Mouse (Mus musculus) CH12.LX (cell line): ENCODE results near the gene Cited2. TPM values are rescaled to one million over a fixed set of nuclear protein-coding genes. Genes with fewer than 3 reads are reported as not detected.

Experiments
- DNase-seq: peaks from one replicate; pipeline ENCODE4 v3.0.0-alpha.2; 2013; ENCODE audit errors: extremely low read depth
- H3K27ac ChIP-seq: 2 replicates; pipeline ENCODE4 v1.5.1; 2012; ENCODE audit warnings: low read depth, mild to moderate bottlenecking, control low read depth, moderate library complexity; ENCODE audit not compliant: insufficient read depth
- H3K27me3 ChIP-seq: replicated peaks from 2 replicates; pipeline ENCODE3; 2012; ENCODE audit warnings: inconsistent platforms
- H3K36me3 ChIP-seq, 2 experiments: replicated peaks in 1 of 2; 2 replicates each; pipeline versions ENCODE3 to v1.6.1; 2012; ENCODE audit warnings: inconsistent platforms in 1 of 2, low read length in 1 of 2, mild to moderate bottlenecking in 1 of 2, mixed read lengths in 1 of 2, moderate library complexity in 1 of 2; ENCODE audit not compliant: control insufficient read depth in 1 of 2, insufficient read depth in 1 of 2
- H3K4me1 ChIP-seq, 2 experiments: 2 replicates each; pipeline ENCODE4 v1.6.1; 2012; ENCODE audit warnings: inconsistent platforms in 1 of 2, moderate library complexity in 1 of 2; ENCODE audit not compliant: insufficient read depth in 2 of 2, control insufficient read depth in 1 of 2
- H3K4me2 ChIP-seq: 2 replicates; pipeline ENCODE4 v1.6.1; 2012; ENCODE audit warnings: low read depth, mild to moderate bottlenecking, control low read depth; ENCODE audit not compliant: poor library complexity, insufficient read depth, severe bottlenecking
- H3K4me3 ChIP-seq, 3 experiments: fragments of 150-350 bp in 1 of 3; sonication (generic) in 1 of 3; replicated peaks in 1 of 3; 2 replicates each; pipeline versions ENCODE3 to v1.5.1; 2011 to 2012; ENCODE audit warnings: low read depth in 2 of 3, low read length in 2 of 3, mild to moderate bottlenecking in 2 of 3, moderate library complexity in 2 of 3, control low read depth in 1 of 3, improper control_type of control experiment in 1 of 3, inconsistent platforms in 1 of 3, mixed read lengths in 1 of 3; ENCODE audit not compliant: poor library complexity in 1 of 3
- H3K79me2 ChIP-seq: replicated peaks from 2 replicates; pipeline ENCODE4 v1.6.1; 2012; ENCODE audit warnings: mild to moderate bottlenecking, moderate library complexity; ENCODE audit not compliant: control insufficient read depth, poor library complexity, insufficient read depth, severe bottlenecking; ENCODE audit errors: extremely low read depth
- H3K9ac ChIP-seq: 2 replicates; pipeline ENCODE4 v1.6.1; 2012; ENCODE audit warnings: low read depth, mild to moderate bottlenecking, control low read depth, moderate library complexity; ENCODE audit not compliant: insufficient read depth
- H3K9me3 ChIP-seq: replicated peaks from 2 replicates; pipeline ENCODE3; 2012; ENCODE audit warnings: low read length, inconsistent platforms, mixed read lengths
- CHD1 ChIP-seq: IDR thresholded peaks from 2 replicates; pipeline ENCODE4 v1.6.1; 2012; ENCODE audit warnings: low read depth, low read length, improper control_type of control experiment, inconsistent platforms
- CHD2 ChIP-seq: IDR thresholded peaks from 2 replicates; pipeline ENCODE4 v1.6.1; 2011; ENCODE audit warnings: low read length, improper control_type of control experiment
- CTCF ChIP-seq, 2 experiments: IDR thresholded peaks in 1 of 2; conservative IDR thresholded peaks in 1 of 2; 2 replicates each; pipeline ENCODE4 v1.5.1; 2011 to 2012; ENCODE audit warnings: low read depth in 2 of 2, low read length in 2 of 2, improper control_type of control experiment in 1 of 2, inconsistent platforms in 1 of 2, mild to moderate bottlenecking in 1 of 2, moderate library complexity in 1 of 2
- E2F4 ChIP-seq: IDR thresholded peaks from 2 replicates; pipeline ENCODE4 v1.6.1; 2011; ENCODE audit warnings: low read depth, low read length, improper control_type of control experiment; ENCODE audit not compliant: insufficient replicate concordance
- ELF1 ChIP-seq: IDR thresholded peaks from 2 replicates; pipeline ENCODE4 v1.6.1; 2014; ENCODE audit warnings: low read depth, mild to moderate bottlenecking, inconsistent platforms, low read length, improper control_type of control experiment
- EP300 ChIP-seq: IDR thresholded peaks from 2 replicates; pipeline ENCODE4 v1.6.1; 2011; ENCODE audit warnings: low read length, improper control_type of control experiment
- GABPA ChIP-seq: IDR thresholded peaks from 2 replicates; pipeline ENCODE4 v1.6.1; 2012; ENCODE audit warnings: low read depth, low read length, improper control_type of control experiment, inconsistent platforms; ENCODE audit not compliant: insufficient replicate concordance
- HCFC1 ChIP-seq: IDR thresholded peaks from 2 replicates; pipeline ENCODE4 v1.6.1; 2012; ENCODE audit warnings: low read depth, mild to moderate bottlenecking, inconsistent platforms, low read length, improper control_type of control experiment
- IRF4 ChIP-seq: IDR thresholded peaks from 2 replicates; pipeline ENCODE4 v1.6.1; 2014; ENCODE audit warnings: low read depth, mild to moderate bottlenecking, inconsistent platforms, low read length, improper control_type of control experiment
- JUND ChIP-seq: conservative IDR thresholded peaks from 2 replicates; pipeline ENCODE4 v1.6.1; 2011; ENCODE audit warnings: low read depth, low read length, improper control_type of control experiment
- MAX ChIP-seq: IDR thresholded peaks from 2 replicates; pipeline ENCODE4 v1.6.1; 2011; ENCODE audit warnings: low read length, improper control_type of control experiment
- MAZ ChIP-seq: IDR thresholded peaks from 2 replicates; pipeline ENCODE4 v1.6.1; 2012; ENCODE audit warnings: low read depth, mild to moderate bottlenecking, inconsistent platforms, low read length, improper control_type of control experiment, moderate library complexity
- MEF2A ChIP-seq: IDR thresholded peaks from 2 replicates; pipeline ENCODE4 v1.6.1; 2014; ENCODE audit warnings: low read depth, mild to moderate bottlenecking, inconsistent platforms, low read length, improper control_type of control experiment, borderline replicate concordance
- MYC ChIP-seq: IDR thresholded peaks from 2 replicates; pipeline ENCODE4 v1.6.1; 2011; ENCODE audit warnings: low read depth, mild to moderate bottlenecking, improper control_type of control experiment, low read length
- NELFE ChIP-seq: IDR thresholded peaks from 2 replicates; pipeline ENCODE4 v1.6.1; 2011; ENCODE audit warnings: low read depth, low read length, improper control_type of control experiment
- NRF1 ChIP-seq: IDR thresholded peaks from 2 replicates; pipeline ENCODE4 v1.6.1; 2014; ENCODE audit warnings: low read depth, mild to moderate bottlenecking, inconsistent platforms, low read length, improper control_type of control experiment, moderate library complexity
- PAX5 ChIP-seq: IDR thresholded peaks from 2 replicates; pipeline ENCODE4 v1.6.1; 2012; ENCODE audit warnings: low read length, inconsistent platforms, mixed read lengths
- POLR2A ChIP-seq: IDR thresholded peaks from 2 replicates; pipeline ENCODE4 v1.6.1; 2011; ENCODE audit warnings: low read depth, mild to moderate bottlenecking, improper control_type of control experiment, low read length
- POLR2AphosphoS2 ChIP-seq: IDR thresholded peaks from 2 replicates; pipeline ENCODE4 v1.6.1; 2011; ENCODE audit warnings: low read depth, low read length, improper control_type of control experiment
- RAD21 ChIP-seq: IDR thresholded peaks from 2 replicates; pipeline ENCODE4 v1.6.1; 2011; ENCODE audit warnings: low read depth, mild to moderate bottlenecking, low read length, improper control_type of control experiment, moderate library complexity
- RCOR1 ChIP-seq: conservative IDR thresholded peaks from 2 replicates; pipeline ENCODE4 v1.6.1; 2012; ENCODE audit warnings: low read depth, mild to moderate bottlenecking, inconsistent platforms, low read length, improper control_type of control experiment
- SIN3A ChIP-seq: IDR thresholded peaks from 2 replicates; pipeline ENCODE4 v1.6.1; 2012; ENCODE audit warnings: low read length, improper control_type of control experiment, inconsistent platforms
- SMC3 ChIP-seq: IDR thresholded peaks from 2 replicates; pipeline ENCODE4 v1.6.1; 2011; ENCODE audit warnings: low read depth, low read length, improper control_type of control experiment
- TCF12 ChIP-seq: IDR thresholded peaks from 2 replicates; pipeline ENCODE4 v1.6.1; 2014; ENCODE audit warnings: low read depth, mild to moderate bottlenecking, inconsistent platforms, low read length, improper control_type of control experiment
- UBTF ChIP-seq: IDR thresholded peaks from 2 replicates; pipeline ENCODE4 v1.6.1; 2012; ENCODE audit warnings: low read depth, mild to moderate bottlenecking, inconsistent platforms, low read length, improper control_type of control experiment, moderate library complexity
- USF1 ChIP-seq: IDR thresholded peaks from 2 replicates; pipeline ENCODE4 v1.6.1; 2014; ENCODE audit warnings: low read depth, mild to moderate bottlenecking, inconsistent platforms, low read length, improper control_type of control experiment
- ZC3H11A ChIP-seq: IDR thresholded peaks from 2 replicates; pipeline ENCODE4 v1.6.1; 2012; ENCODE audit warnings: low read depth, mild to moderate bottlenecking, inconsistent platforms, low read length, improper control_type of control experiment
- dilution Hi-C: fragments of 300-500 bp; cut with MboI; formaldehyde crosslinking; loops from 2 replicates; pipeline ENCODE4 v1.14.3; 2020; ENCODE audit warnings: low sequenced_read_pairs; ENCODE audit not compliant: extremely low pct_unique_long_range_greater_than_20kb, extremely low pct_ligation_motif_present
- in situ Hi-C: fragments of 300-500 bp; cut with MboI; formaldehyde crosslinking; loops from 3 replicates; pipeline ENCODE4 v1.14.3; 2019; ENCODE audit warnings: low sequenced_read_pairs, low pct_ligation_motif_present, low pct_unique_long_range_greater_than_20kb, mixed read lengths
- polyA plus RNA-seq: library from polyadenylated mRNA; unstranded; fragments of >175 nt; gene quantifications from 2 replicates; pipeline ENCODE4 v1.2.1, GENCODE M21; 2012; ENCODE audit warnings: low read depth; ENCODE audit not compliant: insufficient read length
- total RNA-seq, 2 experiments: library from RNA; depleted of rRNA; stranded (reverse); fragments of 300-350 nt in 1 of 2; fragments of >200 nt in 1 of 2; gene quantifications; 2 replicates each; pipeline ENCODE4 v1.2.3; 2012 to 2014

The Cited2 gene
- total and polyA plus RNA-seq, 3 experiments: 22.6 to 149 (median 28.6) TPM

DNA sequence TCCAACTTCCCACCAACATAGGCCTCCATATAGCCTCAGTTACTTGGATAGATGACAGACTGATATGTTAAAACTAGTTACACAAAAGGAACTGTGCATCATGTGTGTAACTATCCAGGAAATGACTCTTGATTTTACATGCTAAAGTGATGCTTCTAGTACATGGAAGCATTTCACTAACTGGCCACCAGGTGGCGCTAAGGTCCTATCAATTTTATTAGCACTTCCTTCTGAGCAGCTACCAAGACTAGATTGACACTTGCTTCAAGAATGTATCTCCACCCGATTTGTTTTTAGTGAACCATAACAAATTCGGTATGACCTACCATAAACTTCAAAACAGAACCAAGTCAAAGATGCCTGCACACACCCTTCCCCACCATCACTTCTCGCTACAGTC is 10.0 kb downstream of the Cited2 start:
- no peak overlapping the region for H3K4me3 ChIP-seq
- H3K4me1 ChIP-seq: peaks cover 2 to 17% of the 10 kb centered on the region in 2 experiments
- DNase-seq: peak; percentile 89
- dilution Hi-C loops: no loop called here
- no peaks in the 10 kb centered on the region for H3K36me3 ChIP-seq
- no peak overlapping the region for H3K9ac ChIP-seq
- no peak overlapping the region for H3K4me2 ChIP-seq
- H3K79me2 ChIP-seq: no peaks in the 10 kb centered on the region
- in situ Hi-C loops: loop anchor here (10.0 kb wide), 2 partner anchors 132 to 462 kb away; no protein-coding TSS in a partner anchor
- H3K9me3 ChIP-seq: no peaks in the 10 kb centered on the region
- H3K27me3 ChIP-seq: no peaks in the 10 kb centered on the region
- H3K27ac ChIP-seq: no peak overlapping the region
- TF ChIP-seq SMC3 (peak; percentile 100), PAX5 (no peak), TCF12 (peak; percentile 45; the same call in 1 of the 2 replicates), RCOR1 (no peak), MYC (peak; percentile 42; the same call in 1 of the 2 replicates), CTCF (conservative IDR thresholded peaks at IDR 0.05 in 1 of 2, IDR thresholded peaks at IDR 0.05 in 1 of 2; ENCODE audit: low read depth in 2 of 2, low read length in 2 of 2) (peak; percentile 78 to 96), EP300 (no peak), HCFC1 (peak; percentile 15; the same call in 1 of the 2 replicates), UBTF (no peak), USF1 (no peak), E2F4 (0 out of 2 replicates have a peak, but pooled peaks have one; percentile 58), MEF2A (0 out of 2 replicates have a peak, but pooled peaks have one; percentile 32), JUND (peak; percentile 57; the same call in 1 of the 2 replicates), POLR2A (no peak), GABPA (no peak), SIN3A (peak; percentile 43; the same call in 1 of the 2 replicates), RAD21 (peak; percentile 99), NRF1 (no peak), MAX (no peak), ZC3H11A (peak; percentile 99), ELF1 (peak; percentile 66), POLR2AphosphoS2 (no peak), MAZ (no peak), NELFE (no peak; the same call in 1 of the 2 replicates), IRF4 (peak; percentile 49), CHD2 (no peak), CHD1 (no peak)
